Mouse (Mus musculus): ENCODE data around the gene Cpsf4l.

- TF ChIP-seq CTCF (IDR thresholded peaks at IDR 0.05; ENCODE audit: low read depth, low read length) (no peak), POLR2A (IDR thresholded peaks at IDR 0.05; ENCODE audit: extremely low read depth, insufficient read depth, low read length) (no peak)
These were observed 20.1 kb upstream of the Cpsf4l start for GRCm38 (mm10) chr11:113729917-113730316.
